Mouse (Mus musculus) cortical plate, adult 2 months (tissue): ENCODE results near the gene 4933416C03Rik.

Experiments
- CTCF ChIP-seq: fragments of 200-500 bp; IDR thresholded peaks from 2 replicates; pipeline ENCODE4 v1.5.1; 2011; ENCODE audit warnings: mild to moderate bottlenecking, control low read depth, low read length; ENCODE audit not compliant: insufficient read depth; ENCODE audit errors: extremely low read depth
- POLR2A ChIP-seq: fragments of 200-500 bp; IDR thresholded peaks from 2 replicates; pipeline ENCODE4 v1.6.1; 2011; ENCODE audit warnings: mild to moderate bottlenecking, low read length, control low read depth; ENCODE audit not compliant: insufficient read depth; ENCODE audit errors: extremely low read depth

DNA sequence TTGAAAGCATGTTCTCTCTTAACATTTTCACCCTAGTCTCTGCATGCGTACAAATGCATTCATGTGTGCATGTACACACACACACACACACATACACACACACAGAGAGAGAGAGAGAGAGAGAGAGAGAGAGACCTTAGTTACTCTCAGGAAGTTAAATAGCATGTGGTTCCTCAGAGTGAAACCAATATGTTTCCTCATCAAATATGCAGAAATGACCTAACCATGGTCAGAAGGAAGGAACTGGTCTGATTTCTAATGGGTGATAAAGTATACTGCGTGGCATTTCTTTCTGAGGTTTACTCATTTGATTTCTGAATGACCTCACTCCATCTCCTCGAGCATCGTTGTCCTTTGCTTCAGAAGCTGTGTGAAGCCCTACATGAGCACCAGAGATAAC is 17.5 kb upstream of the 4933416C03Rik start:
- TF ChIP-seq POLR2A (no peak), CTCF (no peak)
